Mouse (Mus musculus): ENCODE results near the gene Tat.
A peak's percentile ranks its signal among the peaks of the same experiment; 100 is the strongest.
"Not testable (repeated sequence)": the region's sequence is repeated elsewhere in the genome, so short reads cannot be mapped to it uniquely, and the experiment has no call there.

Tat gene

GRCm38 (mm10) chr8:109982386-109983105, 7.7 kb upstream of the Tat start:
- no peak for DNase-seq (ENCODE audit: low read depth, low spot score)

GRCm38 (mm10) chr8:109983944-109984343, 6.3 kb upstream of the Tat start:
- no peak for DNase-seq (ENCODE audit: low read depth, low spot score)

GRCm38 (mm10) chr8:109986384-109986783, 3.9 kb upstream of the Tat start:
- no peak for DNase-seq (ENCODE audit: low read depth, low spot score)

GRCm38 (mm10) chr8:109987776-109988175, 2.5 kb upstream of the Tat start:
- DNase-seq (ENCODE audit: low read depth, low spot score), result no peak

GRCm38 (mm10) chr8:109989151-109989550, 1.1 kb upstream of the Tat start:
- no peak for DNase-seq (ENCODE audit: low read depth, low spot score)

- DNase-seq (ENCODE audit: low read depth, low spot score), result no peak
Observed at GRCm38 (mm10) chr8:109992166-109992565, 1.9 kb downstream of the Tat start.

- no peak for DNase-seq (ENCODE audit: low read depth, low spot score)
Observed at GRCm38 (mm10) chr8:109992951-109993350, 2.7 kb downstream of the Tat start.

GRCm38 (mm10) chr8:109997381-109997780, 7.1 kb downstream of the Tat start:
- no peak for DNase-seq (ENCODE audit: low read depth, low spot score)

- DNase-seq (ENCODE audit: low read depth, low spot score), result no peak
Observed at GRCm38 (mm10) chr8:109998066-109998465, 7.8 kb downstream of the Tat start.

GRCm38 (mm10) chr8:109999974-110000373, 9.7 kb downstream of the Tat start:
- no peak for DNase-seq (ENCODE audit: low read depth, low spot score)

- DNase-seq (ENCODE audit: low read depth, low spot score), result peak; percentile 62
Observed at GRCm38 (mm10) chr8:110002953-110003352, 12.7 kb downstream of the Tat start.

- DNase-seq (ENCODE audit: low read depth, low spot score), result no peak
Observed at GRCm38 (mm10) chr8:110004300-110004699, 14.1 kb downstream of the Tat start.

- DNase-seq (ENCODE audit: low read depth, low spot score), result no peak
Observed at GRCm38 (mm10) chr8:110006312-110007023, 16.2 kb downstream of the Tat start.

- no peak for DNase-seq (ENCODE audit: low read depth, low spot score)
Observed at GRCm38 (mm10) chr8:110008228-110008994, 18.2 kb downstream of the Tat start.

- DNase-seq (ENCODE audit: low read depth, low spot score), result no peak
Observed at GRCm38 (mm10) chr8:110008995-110009446, 18.8 kb downstream of the Tat start.

- peak; percentile 55 for DNase-seq (ENCODE audit: low read depth, low spot score)
Observed at GRCm38 (mm10) chr8:110010868-110011267, 20.6 kb downstream of the Tat start.

GRCm38 (mm10) chr8:110022081-110022480, 31.8 kb downstream of the Tat start:
- no peak for DNase-seq (ENCODE audit: low read depth, low spot score)

GRCm38 (mm10) chr8:110022768-110023344, 32.6 kb downstream of the Tat start:
- no peak for DNase-seq (ENCODE audit: low read depth, low spot score)

GRCm38 (mm10) chr8:110033771-110034170, 43.5 kb downstream of the Tat start:
- not testable (repeated sequence) for DNase-seq (ENCODE audit: low read depth, low spot score)

- no peak for DNase-seq (ENCODE audit: low read depth, low spot score)
Observed at GRCm38 (mm10) chr8:110034331-110034730, 44.1 kb downstream of the Tat start.

- no peak for DNase-seq (ENCODE audit: low read depth, low spot score)
Observed at GRCm38 (mm10) chr8:110036156-110036555, 45.9 kb downstream of the Tat start.

GRCm38 (mm10) chr8:110039216-110039615, 49.0 kb downstream of the Tat start:
- DNase-seq (ENCODE audit: low read depth, low spot score), result no peak
